ENCODE assay signal across 9 mouse cellular contexts in genomic region chr2:48098287-48098686, GRCm38 (mm10).
"Had no signal": no experiment of that assay in that cellular context is flagged by ENCODE, and none has a peak within 500 bp of the region (broad histone marks: within the 10 kb centered on the region; RNA-seq: fewer than 3 reads in every experiment).

No protein-coding gene starts in this region.

- H3K4me2 ChIP-seq: neural tube, embryonic 12.5 days had no signal

- H3K9ac ChIP-seq: limb, embryonic 13.5 days; liver, embryonic 14.5 days; neural tube, embryonic 12.5 days had no signal

- H3K4me3 ChIP-seq: limb, embryonic 13.5 days; myocyte; neural tube, embryonic 12.5 days had no signal

- H3K27ac ChIP-seq: kidney, postnatal 0 days; liver, embryonic 14.5 days; neural tube, embryonic 12.5 days had no signal

- H3K27me3 ChIP-seq: limb, embryonic 13.5 days; neural tube, embryonic 12.5 days had no signal

- DNase-seq: kidney, adult 9 months; kidney, postnatal 36 days; lung, adult 18-20 months; thymus, postnatal 4 days had no signal

- H3K36me3 ChIP-seq: limb, embryonic 13.5 days; neural tube, embryonic 12.5 days had no signal

- H3K9me3 ChIP-seq: limb, embryonic 13.5 days; neural tube, embryonic 12.5 days had no signal
